Mouse (Mus musculus) heart, postnatal 0 days (tissue): ENCODE measurements around the gene Etnk2. TPM values are rescaled to one million over a fixed set of nuclear protein-coding genes. Genes with fewer than 3 reads are reported as not detected.
A peak's percentile ranks its signal among the peaks of the same experiment; 100 is the strongest.

Experiments used
- ATAC-seq: fragments of 200-750 bp; cut with Nextera tagmentation; 2 replicates; pipeline ENCODE4 v1.8.0; 2017; ENCODE audit warnings: low read depth, moderate number of reproducible peaks, moderate library complexity; ENCODE audit not compliant: insufficient read depth
- DNase-seq: peaks from one replicate; pipeline ENCODE4 v3.0.0-alpha.2; 2016; ENCODE audit warnings: low spot score
- H3K27ac ChIP-seq: fragments of 300-500 bp; sonication (generic); 2 replicates; pipeline ENCODE4 v1.5.1; 2014; ENCODE audit warnings: low read depth, mild to moderate bottlenecking
- H3K27me3 ChIP-seq: fragments of 300-500 bp; sonication (generic); 2 replicates; pipeline ENCODE4 v1.6.1; 2014; ENCODE audit warnings: low read length, mixed read lengths; ENCODE audit not compliant: control insufficient read depth, insufficient read depth
- H3K36me3 ChIP-seq: fragments of 300-500 bp; sonication (generic); replicated peaks from 2 replicates; pipeline ENCODE4 v1.6.1; 2014; ENCODE audit warnings: low read length, mixed read lengths; ENCODE audit not compliant: control insufficient read depth, insufficient read depth
- H3K4me1 ChIP-seq: fragments of 300-500 bp; sonication (generic); 2 replicates; pipeline ENCODE4 v1.6.1; 2014; ENCODE audit warnings: antibody characterized with exemption; ENCODE audit not compliant: control insufficient read depth, insufficient read depth
- H3K4me2 ChIP-seq: fragments of 300-500 bp; sonication (generic); 2 replicates; pipeline ENCODE4 v1.6.1; 2014; ENCODE audit warnings: low read depth, mild to moderate bottlenecking, low read length, moderate library complexity
- H3K4me3 ChIP-seq: fragments of 300-500 bp; sonication (generic); 2 replicates; pipeline ENCODE4 v1.5.1; 2014; ENCODE audit warnings: low read depth, low read length
- H3K9ac ChIP-seq: fragments of 300-500 bp; sonication (generic); replicated peaks from 2 replicates; pipeline ENCODE4 v1.6.1; 2014; ENCODE audit warnings: low read depth, low read length, mixed read lengths
- H3K9me3 ChIP-seq: fragments of 300-500 bp; sonication (generic); replicated peaks from 2 replicates; pipeline ENCODE4 v1.6.1; 2016; ENCODE audit warnings: low read length; ENCODE audit not compliant: control insufficient read depth
- CTCF ChIP-seq: IDR thresholded peaks from 2 replicates; pipeline ENCODE4 v1.5.1; 2016; ENCODE audit warnings: antibody characterized with exemption, control low read depth, low read depth
- EP300 ChIP-seq: IDR thresholded peaks from 2 replicates; pipeline ENCODE4 v1.6.1; 2016; ENCODE audit warnings: antibody characterized with exemption, low read depth
- WGBS: fragments of 180-500 bp; shearing (Covaris S2); extraction: QIAGEN DNeasy Blood & Tissue Kit; methylation state at CpG from one replicate; pipeline ENCODE4 v1.1.7; 2014; 5-methylcytosine and 5-hydroxymethylcytosine counted together
- polyA plus RNA-seq: library from polyadenylated mRNA; unstranded; fragments of >200 nt; fragmentation: Nextera tagmentation; extraction: Ambion mirVana; gene quantifications from 2 replicates; pipeline ENCODE4 v1.2.1, GENCODE M21; 2015
- total RNA-seq: library from RNA; depleted of rRNA; stranded (reverse); fragments of >200 nt; gene quantifications from 2 replicates; pipeline ENCODE4 v1.2.3, GENCODE M21; 2014; ENCODE audit warnings: low replicate concordance

Gene Etnk2
- total and polyA plus RNA-seq, 2 experiments from 2014 or later = 0.31 to 0.97 TPM

DNA sequence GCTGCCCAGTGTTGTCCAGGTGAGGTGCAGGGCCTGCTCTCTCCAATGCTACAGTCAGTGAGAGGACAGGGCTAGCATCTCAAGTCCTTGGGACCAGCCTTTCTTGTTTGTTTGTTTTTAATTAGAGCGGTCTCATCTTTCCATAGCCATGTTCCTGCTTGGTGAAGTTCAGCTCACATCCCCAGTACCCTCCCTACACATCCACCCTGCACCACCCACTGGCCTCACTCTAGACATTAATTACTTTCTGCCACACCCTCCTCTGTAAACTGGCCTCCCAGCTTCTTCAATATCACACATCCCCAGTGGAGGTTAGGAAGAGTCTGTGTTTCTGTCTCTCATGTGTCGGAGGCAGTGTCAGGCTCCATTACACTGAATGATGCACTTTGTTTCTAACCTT, 19.0 kb upstream of the Etnk2 start:
- Histone ChIP-seq H3K27ac (no peak overlapping the region), H3K4me2 (no peak overlapping the region), H3K4me3 (no peak overlapping the region), H3K4me1 (no peaks in the 10 kb centered on the region), H3K9me3 (no peaks in the 10 kb centered on the region), H3K9ac (no peak overlapping the region), H3K27me3 (no peaks in the 10 kb centered on the region), H3K36me3 (no peaks in the 10 kb centered on the region)
- no peak for DNase-seq
- no peak for TF ChIP-seq EP300
- TF ChIP-seq CTCF = no peak
- ATAC-seq = no peak
- 92% methylated on average over 2 of the region's 2 CpGs for WGBS

DNA sequence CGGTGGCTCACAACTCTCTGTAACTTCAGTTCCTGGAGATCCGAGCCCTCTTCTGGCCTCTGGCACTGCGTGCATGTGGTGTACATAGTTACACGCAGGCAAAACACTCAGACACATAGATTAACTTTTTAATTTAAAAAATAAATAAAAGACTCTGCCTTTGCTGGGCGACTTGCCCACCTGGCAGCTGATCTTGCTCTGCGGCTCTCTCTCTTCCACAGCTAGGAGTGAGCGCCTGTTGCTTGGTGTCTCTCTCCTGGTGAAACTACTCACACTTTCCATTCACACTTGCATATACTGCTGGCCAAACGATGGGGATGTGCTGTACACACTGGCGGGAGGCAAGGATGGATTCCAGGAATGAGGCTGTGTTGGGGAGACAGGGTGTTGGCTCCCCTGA, 16.8 kb upstream of the Etnk2 start:
- WGBS = 78% methylated on average over 9 of the region's 9 CpGs
- Histone ChIP-seq H3K9ac (no peak overlapping the region), H3K27me3 (no peaks in the 10 kb centered on the region)

DNA sequence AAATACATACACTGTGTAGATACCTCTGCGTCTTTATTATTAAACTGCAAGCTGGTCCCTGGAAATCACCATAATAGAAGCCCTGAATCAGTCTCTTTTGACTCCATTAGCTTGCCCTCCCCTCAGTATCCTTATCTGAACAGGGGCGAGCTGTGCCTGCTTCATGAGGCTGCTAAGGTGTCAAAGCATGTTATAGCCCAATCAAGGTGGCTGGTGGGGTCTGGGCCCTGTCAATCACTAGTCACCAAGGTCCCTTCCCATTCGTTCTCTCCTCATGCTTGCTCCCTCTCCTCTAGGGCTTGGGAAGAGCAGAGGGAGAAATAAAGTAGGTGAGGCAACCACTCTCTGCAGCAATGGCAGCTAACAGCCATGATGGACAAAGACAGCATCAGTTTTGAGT, 16.1 kb upstream of the Etnk2 start:
- Histone ChIP-seq H3K27ac (no peak overlapping the region), H3K4me1 (no peaks in the 10 kb centered on the region), H3K36me3 (no peaks in the 10 kb centered on the region), H3K27me3 (no peaks in the 10 kb centered on the region), H3K4me3 (no peak overlapping the region), H3K9me3 (no peaks in the 10 kb centered on the region), H3K4me2 (no peak overlapping the region), H3K9ac (no peak overlapping the region)
- ATAC-seq = no peak
- no peak for DNase-seq
- no peak for TF ChIP-seq EP300
- no peak for TF ChIP-seq CTCF
- 59% methylated on average over 3 of the region's 3 CpGs for WGBS

More for the DNA sequence above, 16.8 kb upstream of the Etnk2 start:
- TF ChIP-seq EP300 = no peak
- no peak for TF ChIP-seq CTCF
- no peak overlapping the region for H3K4me3 ChIP-seq
- H3K4me2 ChIP-seq = no peak overlapping the region
- ATAC-seq (no peak), DNase-seq (no peak)
- H3K4me1 ChIP-seq = no peaks in the 10 kb centered on the region
- no peak overlapping the region for H3K27ac ChIP-seq
- no peaks in the 10 kb centered on the region for H3K9me3 ChIP-seq
- H3K36me3 ChIP-seq = no peaks in the 10 kb centered on the region

DNA sequence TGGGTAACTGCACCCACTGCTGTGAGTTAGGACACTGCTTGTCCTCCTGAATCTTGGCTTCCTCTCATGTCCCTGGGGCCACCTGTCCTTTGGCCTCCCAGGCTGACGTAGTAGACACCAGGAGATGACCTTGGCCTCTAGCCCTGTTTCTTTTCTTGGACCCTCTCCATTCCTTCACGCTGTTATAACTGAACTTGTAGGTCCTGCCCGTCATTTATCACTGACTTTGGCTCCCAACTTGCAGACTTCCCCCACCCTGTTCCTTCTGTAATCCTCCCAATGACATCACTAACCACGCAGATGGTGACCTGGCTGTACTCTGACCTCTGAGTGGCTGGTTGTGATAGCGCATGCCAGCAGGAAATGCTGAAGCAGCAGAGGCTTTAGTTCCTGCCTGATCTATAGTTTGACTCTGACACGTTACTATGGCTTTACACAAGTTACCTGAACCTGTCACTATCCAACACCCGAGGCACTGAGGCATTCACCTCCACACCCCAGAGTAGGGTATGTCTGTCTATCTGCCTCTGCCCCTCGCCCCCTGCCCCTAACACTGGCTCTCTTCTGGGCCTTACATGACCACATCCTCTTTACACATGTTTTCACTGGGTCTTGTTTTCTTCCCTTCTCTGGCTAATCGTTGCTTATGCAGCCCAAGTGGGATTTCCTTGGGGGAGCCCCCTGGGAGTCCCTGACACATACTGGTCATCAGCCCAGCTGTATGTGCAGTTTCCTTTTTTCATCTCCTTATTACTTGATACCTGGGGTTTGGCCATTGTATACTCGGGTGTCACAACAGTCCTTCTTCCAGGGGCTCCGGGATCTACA, 15.5 kb upstream of the Etnk2 start:
- H3K4me1 ChIP-seq = no peaks in the 10 kb centered on the region
- H3K4me2 ChIP-seq = no peak overlapping the region
- no peak for TF ChIP-seq CTCF
- TF ChIP-seq EP300 = no peak
- DNase-seq (peak; percentile 36), ATAC-seq (peak; percentile 62)
- WGBS = 49% methylated on average over 11 of the region's 11 CpGs
- no peak overlapping the region for H3K4me3 ChIP-seq
- 0 out of 2 replicates have a peak, but pooled peaks cover 2% of the 10 kb centered on the region for H3K27me3 ChIP-seq
- H3K9me3 ChIP-seq = no peaks in the 10 kb centered on the region
- H3K36me3 ChIP-seq = no peaks in the 10 kb centered on the region
- no peak overlapping the region for H3K27ac ChIP-seq
- H3K9ac ChIP-seq = no peak overlapping the region

DNA sequence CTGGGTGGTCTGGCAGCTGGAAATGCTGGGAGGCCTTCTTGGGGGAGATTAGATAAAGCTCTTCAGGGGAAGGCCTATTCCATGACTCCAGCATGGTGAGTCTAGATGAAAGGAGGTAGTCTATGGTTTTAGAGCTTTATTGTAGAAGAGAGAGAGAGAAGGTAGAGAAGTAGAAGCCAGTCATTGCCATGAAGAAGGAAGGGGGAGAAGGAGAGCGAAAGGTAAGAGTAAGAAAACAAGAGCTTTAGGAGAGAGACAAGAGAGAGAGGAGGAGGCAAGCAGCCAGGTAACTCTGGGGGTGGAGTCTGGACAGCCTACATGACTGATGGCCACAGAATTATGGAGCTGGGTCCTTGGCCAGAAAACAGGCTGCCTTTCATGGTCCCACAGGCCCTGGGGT, 13.2 kb upstream of the Etnk2 start, which contains the start of gene Ren1:
TSS of gene Ren1 (plus strand) at position 301 of the 400 bp plus-strand sequence.
- ATAC-seq = no peak
- TF ChIP-seq CTCF (no peak), EP300 (no peak)
- H3K9me3 ChIP-seq = no peaks in the 10 kb centered on the region
- no peaks in the 10 kb centered on the region for H3K36me3 ChIP-seq
- H3K4me1 ChIP-seq = no peaks in the 10 kb centered on the region
- H3K4me2 ChIP-seq = no peak within 1 kb of the TSS
- WGBS = 94% methylated on average over 1 of the region's 1 CpGs
- H3K4me3 ChIP-seq = no peak within 1 kb of the TSS
- DNase-seq = no peak
- H3K27me3 ChIP-seq = peaks cover 18% of the 10 kb centered on the region; the same call in 1 of the 2 replicates
- H3K9ac ChIP-seq = no peak within 1 kb of the TSS
- no peak within 1 kb of the TSS for H3K27ac ChIP-seq

DNA sequence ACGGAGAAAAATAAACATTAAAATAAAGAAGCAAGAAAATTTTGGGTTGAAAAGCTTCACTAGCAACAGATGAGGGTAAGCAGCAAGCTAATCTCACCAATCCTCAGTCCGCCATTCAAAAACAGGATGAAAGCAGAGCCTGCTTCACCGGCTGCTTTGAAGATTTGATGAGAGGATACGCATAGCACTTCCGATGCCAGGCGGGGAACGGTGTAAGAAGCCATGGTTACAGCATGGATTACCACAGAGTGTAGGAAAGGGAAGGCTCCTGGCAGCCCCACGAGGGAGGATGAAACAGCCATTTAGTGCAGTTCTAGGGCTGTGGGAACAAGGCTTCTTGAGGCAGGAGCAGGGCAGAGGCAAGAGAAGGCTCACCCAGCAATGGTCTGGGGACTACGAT, 11.6 kb upstream of the Etnk2 start:
- no peaks in the 10 kb centered on the region for H3K4me1 ChIP-seq
- WGBS = 45% methylated on average over 9 of the region's 9 CpGs

More for the DNA sequence above, 11.6 kb upstream of the Etnk2 start:
- no peaks in the 10 kb centered on the region for H3K36me3 ChIP-seq
- DNase-seq (no peak), ATAC-seq (no peak)
- TF ChIP-seq EP300 = no peak
- no peak for TF ChIP-seq CTCF
- H3K9me3 ChIP-seq = no peaks in the 10 kb centered on the region
- no peak overlapping the region for H3K27ac ChIP-seq
- peaks cover 18% of the 10 kb centered on the region; the same call in 1 of the 2 replicates for H3K27me3 ChIP-seq
- H3K4me2 ChIP-seq = no peak overlapping the region
- H3K4me3 ChIP-seq = no peak overlapping the region
- H3K9ac ChIP-seq = no peak overlapping the region
